Comparison of ENCODE assay signal across 18 mouse cellular contexts in the genomic region with DNA sequence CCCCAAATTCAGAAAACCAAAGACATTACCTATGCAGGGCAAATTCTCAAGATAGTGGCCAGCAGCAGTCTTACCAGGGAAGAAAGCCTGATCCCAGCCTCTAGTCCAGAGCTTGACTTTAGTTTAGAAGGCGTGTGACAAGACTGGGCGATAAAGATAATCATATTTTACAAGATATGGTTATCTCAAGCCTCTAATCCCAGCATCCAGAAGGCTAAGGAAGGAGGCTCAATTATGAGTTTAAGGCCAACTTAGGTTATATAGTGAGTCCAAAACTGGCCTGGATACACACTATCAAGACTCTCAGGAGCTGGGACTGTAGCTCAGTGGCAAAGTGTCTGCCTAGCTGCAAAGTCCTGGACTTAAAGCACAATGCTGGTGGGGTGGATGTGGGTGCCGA. TPM values are rescaled to one million over a fixed set of nuclear protein-coding genes. Genes with fewer than 3 reads are reported as not detected.
"Had no signal": no experiment of that assay in that cellular context is flagged by ENCODE, and none has a peak within 500 bp of the region (broad histone marks: within the 10 kb centered on the region; RNA-seq: fewer than 3 reads in every experiment).

No protein-coding gene starts in this region.

- H3K9me3 ChIP-seq: limb, embryonic 13.5 days; midbrain, embryonic 10.5 days; neural tube, embryonic 15.5 days had no signal

- H3K27me3 ChIP-seq: neural tube, embryonic 15.5 days had no signal

- H3K36me3 ChIP-seq: limb, embryonic 13.5 days; midbrain, embryonic 10.5 days; neural tube, embryonic 15.5 days had no signal

- H3K4me2 ChIP-seq: limb, embryonic 13.5 days; neural tube, embryonic 15.5 days had no signal

- H3K9ac ChIP-seq: limb, embryonic 13.5 days; neural tube, embryonic 15.5 days had no signal

- H3K27ac ChIP-seq: limb, embryonic 13.5 days; midbrain, embryonic 10.5 days; neural tube, embryonic 15.5 days had no signal

- H3K4me3 ChIP-seq: limb, embryonic 13.5 days; midbrain, embryonic 10.5 days; myocyte; neural tube, embryonic 15.5 days had no signal

- ATAC-seq: intestine, embryonic 16.5 days had no signal

- H3K4me1 ChIP-seq: limb, embryonic 13.5 days; midbrain, embryonic 10.5 days; neural tube, embryonic 15.5 days had no signal

- DNase-seq: kidney, adult 2 months; kidney, postnatal 36 days; left cerebral cortex, postnatal 4 days; lung, adult 18-20 months; midbrain, embryonic 14.5 days; right cerebral cortex, adult 18-20 months; right cerebral cortex, postnatal 25 days; thymus, adult 2 months; thymus, postnatal 25 days had no signal

RNA-seq across cellular contexts. Expression of a gene that starts 9.3 kb away (rescaled TPM):
- polyA plus RNA-seq: midbrain, embryonic 10.5 days; myocyte had no signal

RNA-seq across cellular contexts. Expression of a gene that starts 55.0 kb away (rescaled TPM):
- polyA plus RNA-seq: intestine, embryonic 16.5 days; limb, embryonic 13.5 days; lung, embryonic 16.5 days; myocyte; small intestine, adult 2 months; stomach, embryonic 14.5 days; testis, adult 2 months had no signal
